Mouse (Mus musculus) heart, embryonic 11.5 days (tissue): Measurements from ENCODE around the gene Grik1. TPM values are rescaled to one million over a fixed set of nuclear protein-coding genes. Genes with fewer than 3 reads are reported as not detected.

Source experiments
- ATAC-seq: fragments of 200-750 bp; cut with Nextera tagmentation; replicated peaks from 2 replicates; pipeline ENCODE4 v1.8.0; 2017; ENCODE audit warnings: moderate library complexity; ENCODE audit not compliant: insufficient number of reproducible peaks, low FRiP score, low TSS enrichment
- H3K27ac ChIP-seq: fragments of 300-500 bp; sonication (generic); 2 replicates; pipeline ENCODE4 v1.5.1; 2014; ENCODE audit warnings: mild to moderate bottlenecking, low read depth, low read length
- H3K27me3 ChIP-seq: fragments of 300-500 bp; sonication (generic); 2 replicates; pipeline ENCODE4 v1.6.1; 2014; ENCODE audit warnings: mild to moderate bottlenecking, low read length, mixed read lengths; ENCODE audit not compliant: control insufficient read depth, insufficient read depth
- H3K36me3 ChIP-seq: fragments of 300-500 bp; sonication (generic); 2 replicates; pipeline ENCODE4 v1.6.1; 2014; ENCODE audit warnings: mild to moderate bottlenecking, low read length, moderate library complexity, mixed read lengths; ENCODE audit not compliant: control insufficient read depth, insufficient read depth
- H3K4me1 ChIP-seq: fragments of 300-500 bp; sonication (generic); 2 replicates; pipeline ENCODE4 v1.6.1; 2014; ENCODE audit warnings: low read length; ENCODE audit not compliant: control insufficient read depth, insufficient read depth
- H3K4me2 ChIP-seq: fragments of 300-500 bp; sonication (generic); 2 replicates; pipeline ENCODE4 v1.6.1; 2014; ENCODE audit warnings: mild to moderate bottlenecking, moderate library complexity
- H3K4me3 ChIP-seq: fragments of 300-500 bp; sonication (generic); 2 replicates; pipeline ENCODE4 v1.5.1; 2014; ENCODE audit warnings: low read depth, low read length
- H3K9ac ChIP-seq: fragments of 300-500 bp; sonication (generic); 2 replicates; pipeline ENCODE4 v1.6.1; 2014; ENCODE audit warnings: mild to moderate bottlenecking, low read depth, low read length, moderate library complexity
- H3K9me3 ChIP-seq: fragments of 300-500 bp; sonication (generic); replicated peaks from 2 replicates; pipeline ENCODE4 v1.6.1; 2016; ENCODE audit warnings: low read length; ENCODE audit not compliant: control insufficient read depth
- WGBS: fragments of 180-500 bp; shearing (Covaris S2); extraction: QIAGEN DNeasy Blood & Tissue Kit; methylation state at CpG from one replicate; pipeline ENCODE4 v1.1.7; 2014; ENCODE audit not compliant: insufficient replicate concordance; 5-methylcytosine and 5-hydroxymethylcytosine counted together
- polyA plus RNA-seq: library from polyadenylated mRNA; unstranded; fragments of >200 nt; fragmentation: Nextera tagmentation; extraction: Ambion mirVana; gene quantifications from 2 replicates; pipeline ENCODE4 v1.2.1, GENCODE M21; 2014

Gene Grik1
- polyA plus RNA-seq, 1 experiment from 2014 or later = 0.82 TPM

- ATAC-seq = no peak
- Histone ChIP-seq H3K9me3 (no peaks in the 10 kb centered on the region), H3K27me3 (no peaks in the 10 kb centered on the region), H3K4me1 (no peaks in the 10 kb centered on the region), H3K27ac (no peak overlapping the region), H3K9ac (no peak overlapping the region), H3K4me2 (no peak overlapping the region), H3K4me3 (no peak overlapping the region), H3K36me3 (no peaks in the 10 kb centered on the region)
- WGBS = 85% methylated on average over 2 of the region's 2 CpGs
These were observed 438.5 kb downstream of the Grik1 start for GRCm38 (mm10) chr16:87851550-87851949.

DNA sequence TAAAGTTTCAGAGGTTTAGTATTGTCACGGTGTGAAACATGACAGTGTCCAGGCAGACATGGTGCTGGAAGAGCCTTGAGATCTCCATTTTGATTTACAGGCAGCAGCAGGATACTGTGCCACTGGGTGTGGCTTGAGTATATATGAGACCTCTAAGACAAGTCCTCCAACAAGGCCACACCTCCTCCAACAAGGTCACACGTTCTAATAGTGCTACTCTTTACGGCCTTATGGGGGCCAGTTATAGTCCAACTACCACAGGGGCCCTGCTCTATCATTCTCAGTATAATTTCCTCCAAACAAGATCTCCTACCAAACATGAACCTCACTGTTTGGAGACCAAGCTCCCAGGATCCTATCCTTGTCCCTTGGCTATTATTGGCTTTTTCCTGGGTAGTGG is 441.3 kb downstream of the Grik1 start:
- Histone ChIP-seq H3K9ac (no peak overlapping the region), H3K27me3 (no peaks in the 10 kb centered on the region), H3K9me3 (no peaks in the 10 kb centered on the region), H3K4me1 (0 out of 2 replicates have a peak, but pooled peaks cover 3% of the 10 kb centered on the region), H3K36me3 (no peaks in the 10 kb centered on the region), H3K27ac (no peak overlapping the region), H3K4me2 (no peak overlapping the region), H3K4me3 (no peak overlapping the region)
- WGBS = 76% methylated on average over 3 of the region's 3 CpGs
- no peak for ATAC-seq

Other genes with a start within 250 kb of the Grik1 start
- not detected in 2 replicates for gene Cldn17, start 216.7 kb upstream of the Grik1 start, polyA plus RNA-seq